Mouse (Mus musculus): Measurements from ENCODE around the gene Glra3.

GRCm38 (mm10) chr8:55940526-55940880 lies 243 bp downstream of the Glra3 start:
- no peak for TF ChIP-seq CTCF (IDR thresholded peaks at IDR 0.05; ENCODE audit: extremely low read depth, insufficient read length, insufficient replicate concordance, low read depth, low read length)
- TF ChIP-seq POLR2A (IDR thresholded peaks at IDR 0.05; ENCODE audit: low read depth, low read length) = no peak
